Mouse (Mus musculus) liver, embryonic 14.5 days (tissue): ENCODE data around the gene Ctns. TPM values are rescaled to one million over a fixed set of nuclear protein-coding genes. Genes with fewer than 3 reads are reported as not detected.

ENCODE experiments used
- ATAC-seq: fragments of 200-750 bp; cut with Nextera tagmentation; 2 replicates; pipeline ENCODE4 v1.8.0; 2017; ENCODE audit warnings: moderate number of reproducible peaks, mild to moderate bottlenecking, moderate library complexity; ENCODE audit not compliant: insufficient read depth
- DNase-seq, 3 experiments: peaks; one replicate each; pipeline ENCODE4 v3.0.0-alpha.2; 2012 to 2013; ENCODE audit warnings: low read depth in 3 of 3, low spot score in 3 of 3
- H3K27ac ChIP-seq: fragments of 300-500 bp; sonication (generic); 2 replicates; pipeline ENCODE4 v1.5.1; 2014; ENCODE audit warnings: moderate library complexity, mild to moderate bottlenecking, control low read depth, inconsistent platforms
- H3K27me3 ChIP-seq: fragments of 300-500 bp; sonication (generic); 2 replicates; pipeline ENCODE4 v1.6.1; 2014; ENCODE audit warnings: mild to moderate bottlenecking, low read length, moderate library complexity; ENCODE audit not compliant: control insufficient read depth, insufficient read depth
- H3K36me3 ChIP-seq: fragments of 300-500 bp; sonication (generic); replicated peaks from 2 replicates; pipeline ENCODE4 v1.6.1; 2014; ENCODE audit warnings: low read depth; ENCODE audit not compliant: control insufficient read depth, insufficient read depth
- H3K4me1 ChIP-seq, 2 experiments: fragments of 200-500 bp in 1 of 2; fragments of 300-500 bp in 1 of 2; sonication (generic) in 1 of 2; replicated peaks; 2 replicates each; pipeline ENCODE4 v1.6.1; 2012 to 2014; ENCODE audit warnings: antibody characterized with exemption in 1 of 2, inconsistent platforms in 1 of 2, low read length in 1 of 2; ENCODE audit not compliant: control insufficient read depth in 2 of 2, insufficient read depth in 2 of 2
- H3K4me2 ChIP-seq: fragments of 300-500 bp; sonication (generic); 2 replicates; pipeline ENCODE4 v1.6.1; 2014; ENCODE audit warnings: low read depth, mild to moderate bottlenecking, control low read depth, moderate library complexity
- H3K4me3 ChIP-seq, 2 experiments: fragments of 200-500 bp in 1 of 2; fragments of 300-500 bp in 1 of 2; sonication (generic) in 1 of 2; 2 replicates each; pipeline ENCODE4 v1.5.1; 2012 to 2014; ENCODE audit warnings: low read depth in 2 of 2, low read length in 2 of 2, mild to moderate bottlenecking in 2 of 2, control low read depth in 1 of 2, inconsistent platforms in 1 of 2, moderate library complexity in 1 of 2; ENCODE audit not compliant: insufficient read depth in 1 of 2
- H3K9ac ChIP-seq: fragments of 300-500 bp; sonication (generic); replicated peaks from 2 replicates; pipeline ENCODE4 v1.6.1; 2014; ENCODE audit warnings: mild to moderate bottlenecking, control low read depth, moderate library complexity
- H3K9me3 ChIP-seq: fragments of 300-500 bp; sonication (generic); 2 replicates; pipeline ENCODE4 v1.6.1; 2016; ENCODE audit warnings: low read length, mixed read lengths; ENCODE audit not compliant: control insufficient read depth
- CTCF ChIP-seq: IDR thresholded peaks from 2 replicates; pipeline ENCODE4 v1.5.1; 2016; ENCODE audit warnings: antibody characterized with exemption, low read depth, control low read depth
- EP300 ChIP-seq: IDR thresholded peaks from 2 replicates; pipeline ENCODE4 v1.6.1; 2016; ENCODE audit warnings: antibody characterized with exemption, low read depth
- WGBS: fragments of 180-500 bp; shearing (Covaris S2); extraction: QIAGEN DNeasy Blood & Tissue Kit; methylation state at CpG from one replicate; pipeline ENCODE4 v1.1.7; 2014; ENCODE audit not compliant: insufficient replicate concordance; 5-methylcytosine and 5-hydroxymethylcytosine counted together
- polyA plus RNA-seq, 2 experiments: library from polyadenylated mRNA; depleted of rRNA in 1 of 2; stranded (reverse) in 1 of 2; unstranded in 1 of 2; fragments of >200 nt; fragmentation: Nextera tagmentation in 1 of 2; extraction: Ambion mirVana in 1 of 2; gene quantifications; 2 replicates each; pipeline versions ENCODE4 v1.2.1 to v1.2.3; 2012 to 2014

The Ctns gene
- polyA plus RNA-seq, 2 experiments = 4.8 to 5.3 TPM

DNA sequence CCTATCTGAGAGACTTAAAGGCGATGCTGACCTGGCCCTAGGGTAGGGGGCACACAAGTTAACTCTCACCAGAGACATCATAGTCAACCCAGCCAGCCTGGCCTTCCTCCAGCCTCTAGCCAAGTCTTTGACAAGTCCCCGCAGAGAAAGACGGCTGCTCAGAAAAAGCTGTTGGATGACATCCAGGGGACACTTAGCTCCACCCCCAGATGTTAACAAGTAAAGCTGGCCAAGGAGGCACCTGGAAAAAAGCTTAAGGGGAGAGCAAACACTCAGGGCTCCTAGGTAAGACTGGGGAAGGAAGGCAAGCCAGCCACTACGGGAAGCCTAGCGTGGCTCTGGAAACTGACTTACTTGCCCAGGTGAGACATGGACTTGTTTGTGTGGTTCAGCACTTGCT lies 26.7 kb downstream of the Ctns start:
- no peak for TF ChIP-seq CTCF
- no peak for TF ChIP-seq EP300
- H3K27ac ChIP-seq = no peak overlapping the region
- H3K4me2 ChIP-seq = no peak overlapping the region
- no peak overlapping the region for H3K4me3 ChIP-seq
- no peaks in the 10 kb centered on the region for H3K27me3 ChIP-seq
- DNase-seq (no peak), ATAC-seq (no peak)
- 69% methylated on average over 5 of the region's 5 CpGs for WGBS
- no peaks in the 10 kb centered on the region for H3K9me3 ChIP-seq
- H3K36me3 ChIP-seq = peaks cover 2% of the 10 kb centered on the region; the same call in 1 of the 2 replicates
- no peak overlapping the region for H3K9ac ChIP-seq
- H3K4me1 ChIP-seq = peaks cover 5 to 6% of the 10 kb centered on the region in 2 experiments; a peak in 2 of 4 replicates

DNA sequence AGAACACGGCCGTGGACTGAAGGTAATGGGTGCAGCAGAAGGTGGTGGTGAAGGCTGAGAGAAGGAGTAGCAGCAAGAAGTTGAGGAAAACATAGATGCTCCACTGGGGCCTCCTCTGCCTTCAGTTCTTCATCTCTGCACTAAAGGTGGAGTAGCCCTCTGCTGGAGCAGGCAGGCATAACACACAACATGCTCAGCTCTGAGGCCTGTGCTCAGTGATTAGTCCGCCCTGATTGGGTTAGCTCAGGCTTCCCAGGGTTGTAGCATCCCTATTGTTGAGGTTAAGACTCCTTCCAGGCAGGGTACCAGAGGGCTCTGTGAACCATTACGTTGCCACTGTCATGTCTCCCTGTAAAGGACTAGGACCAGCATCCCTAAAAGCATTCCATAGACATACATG lies 29.6 kb downstream of the Ctns start:
- TF ChIP-seq CTCF = peak; percentile 87
- TF ChIP-seq EP300 = no peak
- H3K36me3 ChIP-seq = peaks cover 2% of the 10 kb centered on the region; the same call in 1 of the 2 replicates
- DNase-seq = peak; percentile 37 to 40 (median 37)
- H3K4me1 ChIP-seq = peaks cover 0 to 2% of the 10 kb centered on the region in 2 experiments; a peak in 1 of 4 replicates
- no peaks in the 10 kb centered on the region for H3K9me3 ChIP-seq
- no peak overlapping the region for H3K4me2 ChIP-seq
- no peak overlapping the region for H3K27ac ChIP-seq
- ATAC-seq = peak; percentile 40; the same call in 1 of the 2 replicates
- no peaks in the 10 kb centered on the region for H3K27me3 ChIP-seq
- no peak overlapping the region for H3K9ac ChIP-seq
- no peak overlapping the region for H3K4me3 ChIP-seq
- WGBS = 37% methylated on average over 4 of the region's 4 CpGs

DNA sequence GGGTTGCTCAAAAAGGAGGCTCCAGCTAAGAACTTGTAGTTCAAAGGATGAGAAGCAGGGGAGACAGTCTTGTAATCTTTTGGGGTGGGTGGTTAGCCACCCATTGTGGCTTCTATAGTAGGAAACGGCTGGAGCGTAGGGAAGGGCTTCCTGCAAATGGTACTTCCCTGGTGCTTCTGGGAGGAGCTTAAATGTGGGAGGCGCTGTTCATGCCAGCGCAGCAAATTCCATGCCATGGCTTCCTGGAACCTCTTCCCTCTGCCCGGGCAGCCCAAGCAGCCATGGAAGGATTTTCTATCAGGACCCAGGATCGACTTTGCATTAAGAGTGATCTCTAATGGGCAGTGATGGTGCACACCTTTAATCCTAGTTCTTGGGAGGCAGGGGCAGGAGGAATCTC lies 30.3 kb downstream of the Ctns start:
- 75% methylated on average over 6 of the region's 6 CpGs for WGBS
- no peak overlapping the region for H3K9ac ChIP-seq

DNA sequence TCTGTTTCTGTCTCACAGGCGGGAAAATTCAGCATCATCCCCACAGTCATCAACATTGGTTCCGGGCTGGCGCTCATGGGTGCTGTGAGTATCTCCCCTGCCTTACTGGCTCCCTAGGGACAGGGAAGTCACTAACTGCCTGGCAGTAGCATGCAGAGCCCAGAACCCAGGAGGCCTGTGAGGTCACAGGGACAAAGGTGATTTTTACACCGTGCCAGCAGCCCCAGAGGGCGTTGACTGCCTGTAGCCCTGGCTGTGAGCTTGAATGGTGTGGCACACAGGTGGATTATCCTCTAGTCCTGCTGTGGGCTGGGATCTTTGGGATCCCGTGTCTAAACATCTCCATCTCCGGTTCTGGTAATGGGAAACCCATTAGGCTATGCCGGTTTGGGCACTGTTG lies 30.8 kb downstream of the Ctns start:
- peaks cover 0 to 2% of the 10 kb centered on the region in 2 experiments; a peak in 1 of 4 replicates for H3K4me1 ChIP-seq
- ATAC-seq (no peak), DNase-seq (no peak)
- no peak for TF ChIP-seq CTCF
- no peak for TF ChIP-seq EP300
- no peaks in the 10 kb centered on the region for H3K36me3 ChIP-seq
- H3K4me3 ChIP-seq = no peak overlapping the region
- no peak overlapping the region for H3K9ac ChIP-seq
- WGBS = 73% methylated on average over 8 of the region's 8 CpGs
- H3K27ac ChIP-seq = no peak overlapping the region
- H3K9me3 ChIP-seq = no peaks in the 10 kb centered on the region
- no peaks in the 10 kb centered on the region for H3K27me3 ChIP-seq
- no peak overlapping the region for H3K4me2 ChIP-seq

More for the DNA sequence above, 30.3 kb downstream of the Ctns start:
- DNase-seq (no peak), ATAC-seq (no peak)
- Histone ChIP-seq H3K4me2 (no peak overlapping the region), H3K4me3 (no peak overlapping the region), H3K9me3 (no peaks in the 10 kb centered on the region), H3K4me1 (peaks cover 0 to 2% of the 10 kb centered on the region in 2 experiments; a peak in 1 of 4 replicates), H3K27me3 (no peaks in the 10 kb centered on the region), H3K36me3 (no peaks in the 10 kb centered on the region), H3K27ac (no peak overlapping the region)
- TF ChIP-seq EP300 = no peak
- no peak for TF ChIP-seq CTCF

DNA sequence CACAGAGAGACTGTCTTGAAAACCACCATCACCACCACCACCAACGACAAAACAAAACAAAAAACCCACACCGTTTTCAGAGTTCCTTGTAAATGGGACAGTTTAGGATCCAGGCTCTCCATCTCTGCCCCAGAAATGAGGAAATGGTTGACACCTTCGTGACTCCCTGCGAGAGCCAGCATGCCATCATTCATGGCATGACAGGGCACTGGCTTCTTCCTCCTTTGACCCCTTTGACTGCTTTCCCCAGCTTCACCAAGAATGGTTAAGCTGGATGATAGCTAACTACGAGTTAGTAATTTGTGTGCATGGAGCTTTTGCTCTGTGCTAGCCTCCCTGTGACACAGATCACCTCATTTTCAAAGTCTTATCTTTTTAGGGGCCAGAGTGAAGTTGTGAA lies 36.6 kb downstream of the Ctns start:
- ATAC-seq = no peak
- no peak overlapping the region for H3K4me3 ChIP-seq
- no peak overlapping the region for H3K4me2 ChIP-seq
- TF ChIP-seq CTCF = no peak
- peaks cover 19% of the 10 kb centered on the region for H3K27me3 ChIP-seq
- no peaks in the 10 kb centered on the region for H3K9me3 ChIP-seq
- H3K9ac ChIP-seq = no peak overlapping the region
- WGBS = 17% methylated on average over 5 of the region's 5 CpGs
- H3K36me3 ChIP-seq = no peaks in the 10 kb centered on the region
- H3K4me1 ChIP-seq = peaks cover 0 to 2% of the 10 kb centered on the region in 2 experiments; a peak in 1 of 4 replicates
- DNase-seq = no peak
- no peak overlapping the region for H3K27ac ChIP-seq
